Mouse (Mus musculus) midbrain, embryonic 11.5 days (tissue): ENCODE data around the gene Tex35. TPM values are rescaled to one million over a fixed set of nuclear protein-coding genes. Genes with fewer than 3 reads are reported as not detected.

ENCODE experiments used
- ATAC-seq: fragments of 200-750 bp; cut with Nextera tagmentation; 2 replicates; pipeline ENCODE4 v1.8.0; 2017; ENCODE audit warnings: moderate TSS enrichment, moderate library complexity; ENCODE audit not compliant: low FRiP score
- DNase-seq: peaks from one replicate; pipeline ENCODE4 v3.0.0; 2015; ENCODE audit warnings: low spot score; ENCODE audit errors: missing footprints
- H3K27ac ChIP-seq: fragments of 300-500 bp; sonication (generic); 2 replicates; pipeline ENCODE4 v1.5.1; 2014; ENCODE audit warnings: low read depth, low read length
- H3K27me3 ChIP-seq: fragments of 300-500 bp; sonication (generic); 2 replicates; pipeline ENCODE4 v1.6.1; 2014; ENCODE audit warnings: mild to moderate bottlenecking, low read length, moderate library complexity, mixed read lengths; ENCODE audit not compliant: control insufficient read depth, insufficient read depth
- H3K36me3 ChIP-seq: fragments of 300-500 bp; sonication (generic); 2 replicates; pipeline ENCODE4 v1.6.1; 2014; ENCODE audit warnings: mild to moderate bottlenecking, low read length, moderate library complexity, mixed read lengths; ENCODE audit not compliant: control insufficient read depth, insufficient read depth
- H3K4me1 ChIP-seq: fragments of 300-500 bp; sonication (generic); 2 replicates; pipeline ENCODE4 v1.6.1; 2014; ENCODE audit warnings: low read length; ENCODE audit not compliant: control insufficient read depth, insufficient read depth
- H3K4me2 ChIP-seq: fragments of 300-500 bp; sonication (generic); 2 replicates; pipeline ENCODE4 v1.6.1; 2014; ENCODE audit warnings: mild to moderate bottlenecking, moderate library complexity
- H3K4me3 ChIP-seq: fragments of 300-500 bp; sonication (generic); 2 replicates; pipeline ENCODE4 v1.5.1; 2014; ENCODE audit warnings: low read depth, low read length
- H3K9ac ChIP-seq: fragments of 300-500 bp; sonication (generic); 2 replicates; pipeline ENCODE4 v1.6.1; 2014; ENCODE audit warnings: low read length
- H3K9me3 ChIP-seq: fragments of 300-500 bp; sonication (generic); 2 replicates; pipeline ENCODE4 v1.6.1; 2016; ENCODE audit warnings: low read length; ENCODE audit not compliant: control insufficient read depth
- WGBS: fragments of 180-500 bp; shearing (Covaris S2); extraction: QIAGEN DNeasy Blood & Tissue Kit; methylation state at CpG from one replicate; pipeline ENCODE4 v1.1.7; 2014; 5-methylcytosine and 5-hydroxymethylcytosine counted together
- polyA plus RNA-seq: library from polyadenylated mRNA; unstranded; fragments of >200 nt; fragmentation: Nextera tagmentation; extraction: Ambion mirVana; gene quantifications from 2 replicates; pipeline ENCODE4 v1.2.1, GENCODE M21; 2014

The Tex35 gene
- polyA plus RNA-seq, 1 experiment from 2014 or later, result not detected

- Histone ChIP-seq H3K4me3 (no peak overlapping the region), H3K9ac (no peak overlapping the region), H3K36me3 (no peaks in the 10 kb centered on the region), H3K4me2 (no peak overlapping the region), H3K27me3 (no peaks in the 10 kb centered on the region), H3K4me1 (peaks cover 4% of the 10 kb centered on the region), H3K9me3 (no peaks in the 10 kb centered on the region), H3K27ac (no peak overlapping the region)
- ATAC-seq, result peak; percentile 70
- WGBS, result 9% methylated on average over 14 of the region's 15 CpGs
- DNase-seq, result peak; percentile 100
These were observed 32.2 kb downstream of the Tex35 start for GRCm38 (mm10) chr1:157076257-157076656.

GRCm38 (mm10) chr1:157074937-157075336, 33.5 kb downstream of the Tex35 start:
- no peak overlapping the region for H3K27ac ChIP-seq
- no peaks in the 10 kb centered on the region for H3K9me3 ChIP-seq
- WGBS, result 57% methylated on average over 7 of the region's 7 CpGs
- no peaks in the 10 kb centered on the region for H3K27me3 ChIP-seq
- DNase-seq (no peak), ATAC-seq (no peak)
- H3K4me3 ChIP-seq, result no peak overlapping the region
- H3K4me1 ChIP-seq, result peaks cover 4% of the 10 kb centered on the region
- H3K36me3 ChIP-seq, result no peaks in the 10 kb centered on the region
- no peak overlapping the region for H3K9ac ChIP-seq
- no peak overlapping the region for H3K4me2 ChIP-seq

- WGBS, result 83% methylated on average over 6 of the region's 6 CpGs
- Histone ChIP-seq H3K36me3 (no peaks in the 10 kb centered on the region), H3K4me3 (no peak overlapping the region), H3K9me3 (no peaks in the 10 kb centered on the region), H3K27ac (no peak overlapping the region), H3K27me3 (no peaks in the 10 kb centered on the region), H3K9ac (no peak overlapping the region), H3K4me1 (peaks cover under 1% of the 10 kb centered on the region), H3K4me2 (no peak overlapping the region)
- DNase-seq, result no peak
- ATAC-seq, result no peak
These were observed 34.1 kb downstream of the Tex35 start for GRCm38 (mm10) chr1:157074371-157074770.

GRCm38 (mm10) chr1:157073592-157073991, 34.9 kb downstream of the Tex35 start:
- Histone ChIP-seq H3K4me3 (no peak overlapping the region), H3K27ac (no peak overlapping the region), H3K27me3 (no peaks in the 10 kb centered on the region), H3K9me3 (no peaks in the 10 kb centered on the region), H3K9ac (no peak overlapping the region), H3K4me1 (no peaks in the 10 kb centered on the region), H3K4me2 (no peak overlapping the region), H3K36me3 (no peaks in the 10 kb centered on the region)
- DNase-seq (no peak), ATAC-seq (no peak)
- WGBS, result 49% methylated on average over 4 of the region's 4 CpGs

- Histone ChIP-seq H3K27me3 (no peaks in the 10 kb centered on the region), H3K9ac (no peak overlapping the region), H3K27ac (no peak overlapping the region), H3K9me3 (no peaks in the 10 kb centered on the region), H3K4me3 (no peak overlapping the region), H3K4me1 (no peaks in the 10 kb centered on the region), H3K36me3 (no peaks in the 10 kb centered on the region), H3K4me2 (no peak overlapping the region)
- 48% methylated on average over 15 of the region's 15 CpGs for WGBS
- no peak for ATAC-seq
- DNase-seq, result no peak
These were observed 39.2 kb downstream of the Tex35 start for GRCm38 (mm10) chr1:157069181-157069828.

GRCm38 (mm10) chr1:157068316-157068715, 40.2 kb downstream of the Tex35 start:
- no peaks in the 10 kb centered on the region for H3K4me1 ChIP-seq
- no peaks in the 10 kb centered on the region for H3K36me3 ChIP-seq
- no peak overlapping the region for H3K27ac ChIP-seq
- no peaks in the 10 kb centered on the region for H3K9me3 ChIP-seq
- H3K9ac ChIP-seq, result no peak overlapping the region
- no peaks in the 10 kb centered on the region for H3K27me3 ChIP-seq
- DNase-seq, result no peak
- no peak overlapping the region for H3K4me3 ChIP-seq
- no peak overlapping the region for H3K4me2 ChIP-seq
- ATAC-seq, result no peak

- no peak for ATAC-seq
- Histone ChIP-seq H3K4me3 (no peak overlapping the region), H3K4me1 (no peaks in the 10 kb centered on the region), H3K4me2 (no peak overlapping the region), H3K36me3 (no peaks in the 10 kb centered on the region), H3K27me3 (no peaks in the 10 kb centered on the region), H3K9ac (no peak overlapping the region), H3K27ac (no peak overlapping the region), H3K9me3 (no peaks in the 10 kb centered on the region)
- 84% methylated on average over 12 of the region's 12 CpGs for WGBS
- DNase-seq, result no peak
These were observed 42.4 kb downstream of the Tex35 start for GRCm38 (mm10) chr1:157065819-157066730.

- Histone ChIP-seq H3K27ac (no peak overlapping the region), H3K9me3 (no peaks in the 10 kb centered on the region), H3K9ac (no peak overlapping the region), H3K4me1 (no peaks in the 10 kb centered on the region), H3K27me3 (no peaks in the 10 kb centered on the region), H3K36me3 (no peaks in the 10 kb centered on the region), H3K4me2 (no peak overlapping the region), H3K4me3 (no peak overlapping the region)
- DNase-seq (no peak), ATAC-seq (no peak)
- WGBS, result 77% methylated on average over 13 of the region's 13 CpGs
These were observed 45.0 kb downstream of the Tex35 start for GRCm38 (mm10) chr1:157063318-157064115.

GRCm38 (mm10) chr1:157062445-157062825, 46.0 kb downstream of the Tex35 start:
- Histone ChIP-seq H3K9ac (no peak overlapping the region), H3K4me1 (no peaks in the 10 kb centered on the region), H3K27me3 (no peaks in the 10 kb centered on the region), H3K4me2 (no peak overlapping the region), H3K4me3 (no peak overlapping the region), H3K27ac (no peak overlapping the region), H3K36me3 (no peaks in the 10 kb centered on the region), H3K9me3 (no peaks in the 10 kb centered on the region)
- no peak for ATAC-seq
- DNase-seq, result no peak
- 58% methylated on average over 5 of the region's 5 CpGs for WGBS
